Mouse (Mus musculus) forebrain, postnatal 0 days (tissue): ENCODE measurements around the gene Selenov. TPM values are rescaled to one million over a fixed set of nuclear protein-coding genes. Genes with fewer than 3 reads are reported as not detected.

Source experiments
- ATAC-seq: fragments of 200-750 bp; cut with Nextera tagmentation; 2 replicates; pipeline ENCODE4 v1.8.0; 2017; ENCODE audit warnings: mild to moderate bottlenecking, moderate library complexity
- DNase-seq: peaks from one replicate; pipeline ENCODE4 v3.0.0-alpha.2; 2015
- H3K27ac ChIP-seq: fragments of 300-500 bp; sonication (generic); 2 replicates; pipeline ENCODE4 v1.5.1; 2014; ENCODE audit warnings: low read depth, mild to moderate bottlenecking, antibody characterized with exemption, low read length, moderate library complexity, mixed read lengths
- H3K27me3 ChIP-seq: fragments of 300-500 bp; sonication (generic); 2 replicates; pipeline ENCODE4 v1.6.1; 2014; ENCODE audit warnings: mild to moderate bottlenecking, low read length, mixed read lengths; ENCODE audit not compliant: insufficient read depth
- H3K36me3 ChIP-seq: fragments of 300-500 bp; sonication (generic); 2 replicates; pipeline ENCODE4 v1.6.1; 2014; ENCODE audit warnings: mild to moderate bottlenecking, moderate library complexity; ENCODE audit not compliant: insufficient read depth
- H3K4me1 ChIP-seq: fragments of 300-500 bp; sonication (generic); 2 replicates; pipeline ENCODE4 v1.6.1; 2014; ENCODE audit warnings: antibody characterized with exemption; ENCODE audit not compliant: insufficient read depth
- H3K4me2 ChIP-seq: fragments of 300-500 bp; sonication (generic); 2 replicates; pipeline ENCODE4 v1.6.1; 2014; ENCODE audit warnings: low read depth, mild to moderate bottlenecking, moderate library complexity
- H3K4me3 ChIP-seq: fragments of 300-500 bp; sonication (generic); 2 replicates; pipeline ENCODE4 v1.5.1; 2014; ENCODE audit warnings: low read depth, low read length, mixed read lengths
- H3K9ac ChIP-seq: fragments of 300-500 bp; sonication (generic); 2 replicates; pipeline ENCODE4 v1.6.1; 2014; ENCODE audit warnings: mild to moderate bottlenecking
- H3K9me3 ChIP-seq: fragments of 300-500 bp; sonication (generic); 2 replicates; pipeline ENCODE4 v1.6.1; 2016; ENCODE audit warnings: low read length
- CTCF ChIP-seq: sonication (generic); IDR thresholded peaks from 2 replicates; pipeline ENCODE4 v1.5.1; 2016; ENCODE audit warnings: antibody characterized with exemption, control low read depth, low read depth
- WGBS: fragments of 180-500 bp; shearing (Covaris S2); extraction: QIAGEN DNeasy Blood & Tissue Kit; methylation state at CpG from one replicate; pipeline ENCODE4 v1.1.7; 2014; 5-methylcytosine and 5-hydroxymethylcytosine counted together
- polyA plus RNA-seq: library from polyadenylated mRNA; unstranded; fragments of >200 nt; fragmentation: Nextera tagmentation; extraction: Ambion mirVana; gene quantifications from 2 replicates; pipeline ENCODE4 v1.2.1, GENCODE M21; 2015
- total RNA-seq: library from RNA; depleted of rRNA; stranded (reverse); fragments of >200 nt; gene quantifications from 2 replicates; pipeline ENCODE4 v1.2.3, GENCODE M21; 2014

The Selenov gene
- total and polyA plus RNA-seq, 2 experiments from 2014 or later = 0.71 to 2.1 TPM

DNA sequence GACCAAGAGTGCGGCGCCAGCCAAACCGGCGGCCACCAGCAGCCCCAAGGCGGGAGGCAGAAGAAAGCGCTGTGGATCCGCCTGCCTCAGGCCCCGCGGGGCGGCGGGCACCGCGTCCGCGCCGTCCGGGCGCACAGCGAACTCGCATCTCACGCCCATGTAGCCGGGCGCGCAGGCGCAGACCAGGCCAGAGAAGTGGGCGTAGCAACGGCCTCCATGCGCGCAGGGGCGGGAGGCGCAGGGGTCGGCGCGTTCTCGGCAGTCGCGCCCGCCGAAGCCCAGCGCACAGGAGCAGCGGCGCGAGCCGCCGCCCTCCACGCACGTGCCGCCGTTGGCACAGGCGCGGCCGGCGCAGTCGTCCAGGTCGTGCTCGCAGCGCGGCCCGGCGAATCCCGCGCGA, 3.5 kb upstream of the Selenov start:
- peak overlapping the region; percentile 55 for H3K9ac ChIP-seq
- DNase-seq (peak; percentile 88), ATAC-seq (peak; percentile 80)
- no peak for TF ChIP-seq CTCF
- H3K27me3 ChIP-seq = peaks cover 19% of the 10 kb centered on the region
- H3K4me2 ChIP-seq = peak overlapping the region; percentile 83
- WGBS = under 1% methylated on average over 57 of the region's 63 CpGs
- no peaks in the 10 kb centered on the region for H3K9me3 ChIP-seq
- H3K27ac ChIP-seq = no peak overlapping the region
- H3K4me1 ChIP-seq = no peaks in the 10 kb centered on the region
- H3K4me3 ChIP-seq = peak overlapping the region; percentile 53
- H3K36me3 ChIP-seq = no peaks in the 10 kb centered on the region

DNA sequence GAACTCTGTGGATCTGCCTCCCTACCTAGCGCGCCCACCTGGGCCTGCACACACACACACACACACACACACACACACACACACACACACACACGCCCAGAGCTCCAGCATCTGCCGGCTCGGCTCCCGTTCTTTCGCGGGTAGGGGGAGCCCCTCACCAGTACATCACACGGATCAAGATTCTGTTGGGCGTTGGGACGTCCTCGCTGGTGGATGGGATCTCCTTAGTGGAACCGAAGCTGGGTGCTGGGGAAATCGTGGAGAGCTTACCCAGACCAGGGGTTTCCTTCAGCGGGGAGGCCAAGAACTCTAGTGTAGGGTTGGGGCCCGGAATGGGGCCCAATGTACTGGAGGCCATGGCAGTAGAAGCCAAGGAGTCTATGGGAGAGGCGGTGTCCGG, 821 bp downstream of the Selenov start:
- Histone ChIP-seq H3K4me1 (no peaks in the 10 kb centered on the region), H3K9me3 (no peaks in the 10 kb centered on the region), H3K36me3 (no peaks in the 10 kb centered on the region), H3K9ac (no peak overlapping the region), H3K4me2 (peak overlapping the region; percentile 46), H3K4me3 (peak overlapping the region; percentile 26), H3K27me3 (peaks cover 26% of the 10 kb centered on the region), H3K27ac (no peak overlapping the region)
- TF ChIP-seq CTCF = peak; percentile 47
- peak; percentile 39 for DNase-seq
- WGBS = 3% methylated on average over 18 of the region's 18 CpGs
- peak; percentile 23; the same call in 1 of the 2 replicates for ATAC-seq

DNA sequence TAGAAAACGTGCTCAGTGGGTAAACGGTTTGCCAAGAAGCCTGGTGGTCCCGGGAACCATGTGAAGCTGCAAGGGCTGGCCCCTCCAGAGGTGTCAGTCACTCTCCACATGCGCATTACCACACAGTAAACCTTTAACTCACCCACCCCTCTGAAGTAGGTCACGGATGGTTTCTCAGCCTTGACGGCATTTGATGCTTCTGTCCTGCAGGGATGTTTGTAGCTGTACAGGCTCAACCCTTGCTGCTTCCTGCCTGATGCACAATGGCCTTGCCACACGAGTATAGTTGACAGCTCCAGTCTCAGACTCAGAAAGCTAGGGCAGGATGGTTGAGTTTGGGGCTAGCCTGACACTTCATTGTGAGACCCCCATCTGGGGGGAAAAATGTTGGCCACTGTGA, 10.4 kb downstream of the Selenov start:
- no peak for TF ChIP-seq CTCF
- H3K4me1 ChIP-seq = peaks cover 12% of the 10 kb centered on the region
- H3K27ac ChIP-seq = no peak overlapping the region
- H3K4me3 ChIP-seq = no peak overlapping the region
- no peaks in the 10 kb centered on the region for H3K27me3 ChIP-seq
- ATAC-seq (no peak), DNase-seq (no peak)
- no peak overlapping the region for H3K9ac ChIP-seq
- no peak overlapping the region for H3K4me2 ChIP-seq
- 88% methylated on average over 7 of the region's 7 CpGs for WGBS
- H3K36me3 ChIP-seq = no peaks in the 10 kb centered on the region
- H3K9me3 ChIP-seq = no peaks in the 10 kb centered on the region

DNA sequence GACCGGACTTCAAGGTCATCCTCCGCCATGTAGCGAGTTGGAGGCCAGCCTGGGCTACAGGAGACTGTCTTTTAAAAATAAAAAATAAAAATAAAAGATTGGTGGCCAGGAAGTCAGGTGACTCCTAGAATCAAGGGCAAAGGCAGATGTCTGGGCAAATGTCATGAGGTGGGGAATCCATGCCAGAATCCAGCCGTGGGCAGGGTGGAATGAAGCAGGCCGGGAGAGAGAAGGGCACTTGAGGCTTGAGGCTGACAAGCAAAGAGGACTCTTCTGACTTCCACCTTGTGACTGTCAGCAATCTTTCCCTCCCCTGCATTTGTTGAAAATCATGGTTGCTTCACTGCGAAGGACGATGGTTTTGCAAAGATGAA, 12.7 kb downstream of the Selenov start:
- 0 out of 2 replicates have a peak, but pooled peaks cover 4% of the 10 kb centered on the region for H3K36me3 ChIP-seq
- peak overlapping the region; percentile 76 for H3K4me3 ChIP-seq
- H3K9me3 ChIP-seq = no peaks in the 10 kb centered on the region
- no peak for DNase-seq
- H3K27ac ChIP-seq = no peak overlapping the region; the same call in 1 of the 2 replicates
- peak overlapping the region; percentile 70 for H3K4me2 ChIP-seq
- H3K27me3 ChIP-seq = no peaks in the 10 kb centered on the region
- no peak for ATAC-seq
- 90% methylated on average over 7 of the region's 7 CpGs for WGBS
- TF ChIP-seq CTCF = no peak
- peak overlapping the region; percentile 89 for H3K9ac ChIP-seq
- H3K4me1 ChIP-seq = peaks cover 12% of the 10 kb centered on the region

DNA sequence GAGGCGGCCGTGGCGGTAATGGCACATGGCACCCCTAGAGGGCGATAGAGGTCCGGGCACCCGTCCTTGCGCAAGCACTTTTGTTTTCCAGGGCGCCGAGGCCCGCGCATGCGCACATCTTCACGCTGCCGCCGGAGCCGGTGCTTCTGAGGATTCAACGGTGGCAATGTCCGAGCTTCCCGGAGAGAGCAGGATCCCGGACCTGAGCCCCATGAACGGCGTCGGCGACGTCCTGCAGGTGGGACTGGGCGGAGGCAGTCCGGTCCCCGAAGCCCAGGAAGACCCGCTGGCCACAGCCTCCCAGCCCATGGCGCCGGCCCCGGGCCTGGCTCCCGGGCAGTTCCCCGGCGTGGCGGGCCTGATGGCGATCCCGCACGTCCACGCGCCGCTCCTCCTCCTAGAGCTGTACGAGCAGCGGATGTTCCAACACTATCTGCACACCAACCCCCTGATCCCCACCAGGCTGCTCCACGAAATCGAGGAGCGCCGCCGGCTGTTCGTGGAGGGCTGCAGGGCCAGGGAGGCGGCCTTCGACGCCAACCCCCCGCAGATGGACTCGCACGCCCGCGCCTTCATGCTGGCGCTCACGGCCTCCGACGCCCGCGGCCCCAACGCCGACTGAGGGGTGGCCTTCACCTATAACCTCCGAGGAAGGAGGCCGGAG, 13.2 kb downstream of the Selenov start, which contains the start of gene Eid2b:
Gene Eid2b, plus strand, starts transcription at position 125 of the 664 bp plus-strand sequence.
- peaks cover 9% of the 10 kb centered on the region for H3K36me3 ChIP-seq
- DNase-seq (peak; percentile 97), ATAC-seq (peak; percentile 65)
- H3K9me3 ChIP-seq = no peaks in the 10 kb centered on the region
- peak within 1 kb of the TSS; percentile 89 for H3K9ac ChIP-seq
- peak within 1 kb of the TSS; percentile 79 for H3K27ac ChIP-seq
- TF ChIP-seq CTCF = peak; percentile 91
- peak within 1 kb of the TSS; percentile 76 for H3K4me3 ChIP-seq
- 6% methylated on average over 68 of the region's 68 CpGs for WGBS
- no peaks in the 10 kb centered on the region for H3K27me3 ChIP-seq
- H3K4me1 ChIP-seq = peaks cover 12% of the 10 kb centered on the region
- peak within 1 kb of the TSS; percentile 70 for H3K4me2 ChIP-seq

DNA sequence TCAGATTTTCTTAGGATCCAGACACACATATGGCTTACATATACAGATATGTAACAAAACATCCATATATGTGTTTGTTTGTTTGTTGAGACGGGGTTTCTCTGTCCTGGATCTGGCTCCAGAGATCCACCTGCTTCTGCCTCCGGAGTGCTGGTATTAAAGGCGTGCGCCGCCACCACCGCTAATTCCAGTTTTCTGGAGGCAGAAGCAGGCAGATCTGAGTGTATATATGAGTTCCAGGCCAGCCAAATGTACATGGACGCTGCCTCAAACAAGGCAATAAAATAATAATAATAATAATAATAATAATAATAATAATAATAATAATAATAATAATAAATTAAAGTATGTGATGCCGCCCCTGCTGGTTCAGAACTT, 13.8 kb downstream of the Selenov start:
- TF ChIP-seq CTCF = no peak
- Histone ChIP-seq H3K9ac (no peak overlapping the region), H3K4me1 (peaks cover 12% of the 10 kb centered on the region), H3K27ac (no peak overlapping the region), H3K36me3 (peaks cover 11% of the 10 kb centered on the region), H3K9me3 (no peaks in the 10 kb centered on the region), H3K4me2 (no peak overlapping the region), H3K4me3 (peak overlapping the region; percentile 76; the same call in 1 of the 2 replicates), H3K27me3 (no peaks in the 10 kb centered on the region)
- WGBS = 60% methylated on average over 8 of the region's 8 CpGs
- no peak for DNase-seq
- ATAC-seq = 0 out of 2 replicates have a peak, but pooled peaks have one; percentile 2

DNA sequence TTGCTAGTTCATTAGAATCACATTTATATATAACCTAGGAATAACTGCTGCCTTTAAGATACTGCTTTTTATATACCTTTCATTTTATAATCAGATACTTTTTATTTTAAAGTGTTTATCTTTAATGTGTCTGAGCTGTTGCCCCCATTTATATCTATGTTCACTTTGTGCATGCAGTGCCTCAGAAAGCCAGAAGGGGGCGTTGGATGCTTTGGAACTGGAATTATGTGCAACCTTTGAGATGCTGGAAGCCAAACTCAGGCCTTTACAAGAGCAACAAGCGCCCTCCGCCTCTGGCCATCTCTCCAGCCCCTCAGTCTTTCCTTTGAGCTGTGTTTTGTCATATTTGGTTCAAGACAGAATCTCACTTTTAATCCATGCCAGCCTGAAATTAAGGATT, 19.2 kb downstream of the Selenov start:
- Histone ChIP-seq H3K4me1 (no peaks in the 10 kb centered on the region), H3K27me3 (no peaks in the 10 kb centered on the region), H3K4me2 (no peak overlapping the region), H3K27ac (no peak overlapping the region), H3K9ac (no peak overlapping the region), H3K9me3 (no peaks in the 10 kb centered on the region), H3K4me3 (no peak overlapping the region), H3K36me3 (peaks cover 11% of the 10 kb centered on the region)
- DNase-seq (no peak), ATAC-seq (no peak)
- 69% methylated on average over 3 of the region's 3 CpGs for WGBS
- peak; percentile 41 for TF ChIP-seq CTCF
